Mouse (Mus musculus) neural tube, embryonic 15.5 days (tissue): Measurements from ENCODE around the gene Mgat3. TPM values are rescaled to one million over a fixed set of nuclear protein-coding genes. Genes with fewer than 3 reads are reported as not detected.

ENCODE experiments used
- ATAC-seq: fragments of 200-750 bp; cut with Nextera tagmentation; 2 replicates; pipeline ENCODE4 v1.8.0; 2017; ENCODE audit warnings: mild to moderate bottlenecking, moderate TSS enrichment, moderate library complexity; ENCODE audit not compliant: low FRiP score
- H3K27ac ChIP-seq: fragments of 300-500 bp; sonication (generic); replicated peaks from 2 replicates; pipeline ENCODE4 v1.5.1; 2015; ENCODE audit warnings: mild to moderate bottlenecking, inconsistent platforms
- H3K27me3 ChIP-seq: fragments of 300-500 bp; sonication (generic); replicated peaks from 2 replicates; pipeline ENCODE4 v1.6.1; 2015; ENCODE audit warnings: inconsistent platforms
- H3K36me3 ChIP-seq: fragments of 300-500 bp; sonication (generic); 2 replicates; pipeline ENCODE4 v1.6.1; 2015; ENCODE audit warnings: inconsistent platforms
- H3K4me1 ChIP-seq: fragments of 300-500 bp; sonication (generic); 2 replicates; pipeline ENCODE4 v1.6.1; 2015; ENCODE audit warnings: inconsistent platforms
- H3K4me2 ChIP-seq: fragments of 300-500 bp; sonication (generic); 2 replicates; pipeline ENCODE4 v1.6.1; 2015; ENCODE audit warnings: inconsistent platforms, mild to moderate bottlenecking, moderate library complexity
- H3K4me3 ChIP-seq: fragments of 300-500 bp; sonication (generic); replicated peaks from 2 replicates; pipeline ENCODE4 v1.5.1; 2015; ENCODE audit warnings: mild to moderate bottlenecking, inconsistent platforms
- H3K9ac ChIP-seq: fragments of 300-500 bp; sonication (generic); replicated peaks from 2 replicates; pipeline ENCODE4 v1.6.1; 2015; ENCODE audit warnings: mild to moderate bottlenecking, inconsistent platforms
- H3K9me3 ChIP-seq: fragments of 300-500 bp; sonication (generic); replicated peaks from 2 replicates; pipeline ENCODE4 v1.6.1; 2016; ENCODE audit warnings: inconsistent platforms
- WGBS: fragments of 180-500 bp; shearing (Covaris S2); methylation state at CpG from one replicate; pipeline ENCODE4 v1.1.7; 2015; ENCODE audit warnings: mixed read lengths; 5-methylcytosine and 5-hydroxymethylcytosine counted together
- polyA plus RNA-seq: library from polyadenylated mRNA; unstranded; fragments of >200 nt; fragmentation: Nextera tagmentation; extraction: Ambion mirVana; gene quantifications from 2 replicates; pipeline ENCODE4 v1.2.1, GENCODE M21; 2015

The Mgat3 gene
- polyA plus RNA-seq, 1 experiment from 2014 or later, result 17.5 TPM

DNA sequence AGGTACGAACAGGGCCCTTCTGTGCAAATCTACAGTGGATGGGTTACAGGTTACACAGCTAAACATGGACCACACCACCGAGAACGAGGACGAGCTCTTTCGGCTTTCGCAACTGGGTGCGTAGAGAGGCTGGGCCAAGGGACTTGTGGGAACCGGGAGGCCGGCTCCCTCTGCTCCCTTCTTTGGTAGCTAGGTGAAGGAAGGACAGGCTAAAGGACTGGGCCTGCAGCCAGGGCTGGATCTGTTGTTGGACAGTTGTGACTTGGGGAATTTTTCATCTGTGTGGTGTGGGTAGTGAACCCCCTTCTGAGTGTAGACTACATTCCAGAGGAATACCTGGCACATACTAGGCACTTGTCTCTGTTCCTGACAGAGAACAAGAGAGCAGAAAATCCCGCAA is 20.9 kb upstream of the Mgat3 start:
- peaks cover 60% of the 10 kb centered on the region for H3K36me3 ChIP-seq
- no peak for ATAC-seq
- no peaks in the 10 kb centered on the region for H3K27me3 ChIP-seq
- H3K4me3 ChIP-seq, result no peak overlapping the region
- H3K9me3 ChIP-seq, result no peaks in the 10 kb centered on the region
- 0 out of 2 replicates have a peak, but pooled peaks cover under 1% of the 10 kb centered on the region for H3K4me1 ChIP-seq
- H3K4me2 ChIP-seq, result no peak overlapping the region
- WGBS, result 94% methylated on average over 10 of the region's 10 CpGs
- no peak overlapping the region for H3K27ac ChIP-seq
- H3K9ac ChIP-seq, result no peak overlapping the region

DNA sequence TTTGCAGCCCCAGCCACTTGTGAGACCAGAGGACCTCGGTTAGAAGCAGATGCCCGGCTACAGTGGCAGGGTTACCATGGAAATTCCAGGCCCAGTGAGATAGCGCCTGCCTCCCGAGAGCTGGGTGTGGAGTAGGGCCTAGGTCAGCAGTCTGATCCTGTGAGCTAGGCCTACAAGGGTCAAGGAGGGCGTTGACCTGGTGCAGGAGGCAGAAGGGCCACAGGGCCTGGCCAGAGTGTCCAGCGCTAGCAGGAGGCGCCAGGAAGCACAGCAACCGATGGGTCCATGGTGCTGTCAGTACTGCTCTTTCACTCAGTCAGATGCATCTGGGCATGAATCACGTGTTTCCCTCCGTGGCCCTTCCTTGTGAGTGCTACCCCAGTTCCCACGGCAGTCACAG is 19.8 kb upstream of the Mgat3 start:
- H3K9ac ChIP-seq, result no peak overlapping the region
- no peaks in the 10 kb centered on the region for H3K27me3 ChIP-seq
- no peak overlapping the region for H3K27ac ChIP-seq
- H3K4me2 ChIP-seq, result no peak overlapping the region
- no peak overlapping the region for H3K4me3 ChIP-seq
- no peak for ATAC-seq
- H3K9me3 ChIP-seq, result no peaks in the 10 kb centered on the region
- WGBS, result 81% methylated on average over 11 of the region's 11 CpGs
- no peaks in the 10 kb centered on the region for H3K4me1 ChIP-seq
- peaks cover 70% of the 10 kb centered on the region for H3K36me3 ChIP-seq

DNA sequence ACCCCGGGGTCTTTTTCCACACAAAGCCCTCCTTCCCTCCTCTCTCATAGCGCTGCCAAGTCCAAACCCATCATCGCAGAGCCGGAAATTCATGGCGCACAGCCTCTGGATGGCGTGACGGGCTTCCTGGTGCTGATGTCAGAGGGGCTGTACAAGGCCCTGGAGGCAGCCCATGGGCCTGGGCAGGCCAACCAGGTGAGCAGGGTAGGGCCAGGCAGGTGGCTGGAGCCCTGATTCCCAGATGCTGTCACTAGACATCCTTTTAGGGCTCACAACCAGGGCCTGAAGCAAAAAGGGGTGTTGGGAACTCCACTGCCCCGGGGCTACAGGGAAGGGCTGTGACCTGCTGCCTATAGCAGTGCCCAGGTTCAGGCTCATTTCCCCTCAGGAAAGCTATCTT is 17.8 kb upstream of the Mgat3 start:
- Histone ChIP-seq H3K9me3 (no peaks in the 10 kb centered on the region), H3K4me2 (no peak overlapping the region), H3K27me3 (no peaks in the 10 kb centered on the region), H3K27ac (no peak overlapping the region), H3K9ac (no peak overlapping the region), H3K4me1 (no peaks in the 10 kb centered on the region), H3K36me3 (peaks cover 72% of the 10 kb centered on the region), H3K4me3 (no peak overlapping the region)
- ATAC-seq, result no peak
- 93% methylated on average over 8 of the region's 8 CpGs for WGBS

DNA sequence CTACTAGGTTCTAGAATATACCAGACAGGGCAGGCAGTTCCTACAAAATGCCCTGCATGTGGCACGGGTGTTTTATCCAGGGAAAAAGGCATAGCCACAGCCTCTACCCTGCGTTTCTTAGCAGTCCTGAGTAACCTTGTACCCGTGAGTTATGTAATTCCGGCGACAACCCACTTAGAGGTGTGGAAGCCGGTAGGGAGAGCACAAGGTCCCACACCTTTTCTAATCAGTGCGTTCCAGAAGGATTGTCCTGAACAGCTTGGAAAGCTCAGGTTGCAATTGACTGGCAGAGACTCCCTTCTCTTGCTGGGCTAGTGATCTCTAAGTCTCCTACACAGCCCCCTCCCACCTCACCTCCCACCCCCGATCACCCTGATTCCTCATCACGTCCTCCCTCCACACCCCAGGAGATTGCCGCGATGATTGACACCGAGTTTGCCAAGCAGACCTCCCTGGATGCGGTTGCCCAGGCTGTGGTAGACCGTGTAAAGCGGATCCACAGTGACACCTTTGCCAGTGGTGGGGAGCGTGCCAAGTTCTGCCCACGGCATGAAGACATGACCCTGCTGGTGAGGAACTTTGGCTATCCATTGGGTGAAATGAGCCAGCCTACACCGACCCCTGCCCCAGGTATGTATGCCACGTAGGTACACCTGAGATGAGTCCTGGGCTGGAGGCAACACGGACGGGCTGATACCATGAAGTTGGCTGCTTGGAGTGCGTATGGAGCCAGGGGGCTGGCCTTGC is 16.2 kb upstream of the Mgat3 start:
- Histone ChIP-seq H3K4me3 (no peak overlapping the region), H3K9ac (no peak overlapping the region), H3K4me2 (no peak overlapping the region), H3K36me3 (peaks cover 81% of the 10 kb centered on the region), H3K27me3 (no peaks in the 10 kb centered on the region), H3K4me1 (no peaks in the 10 kb centered on the region), H3K27ac (no peak overlapping the region), H3K9me3 (no peaks in the 10 kb centered on the region)
- ATAC-seq, result no peak
- 95% methylated on average over 22 of the region's 22 CpGs for WGBS

DNA sequence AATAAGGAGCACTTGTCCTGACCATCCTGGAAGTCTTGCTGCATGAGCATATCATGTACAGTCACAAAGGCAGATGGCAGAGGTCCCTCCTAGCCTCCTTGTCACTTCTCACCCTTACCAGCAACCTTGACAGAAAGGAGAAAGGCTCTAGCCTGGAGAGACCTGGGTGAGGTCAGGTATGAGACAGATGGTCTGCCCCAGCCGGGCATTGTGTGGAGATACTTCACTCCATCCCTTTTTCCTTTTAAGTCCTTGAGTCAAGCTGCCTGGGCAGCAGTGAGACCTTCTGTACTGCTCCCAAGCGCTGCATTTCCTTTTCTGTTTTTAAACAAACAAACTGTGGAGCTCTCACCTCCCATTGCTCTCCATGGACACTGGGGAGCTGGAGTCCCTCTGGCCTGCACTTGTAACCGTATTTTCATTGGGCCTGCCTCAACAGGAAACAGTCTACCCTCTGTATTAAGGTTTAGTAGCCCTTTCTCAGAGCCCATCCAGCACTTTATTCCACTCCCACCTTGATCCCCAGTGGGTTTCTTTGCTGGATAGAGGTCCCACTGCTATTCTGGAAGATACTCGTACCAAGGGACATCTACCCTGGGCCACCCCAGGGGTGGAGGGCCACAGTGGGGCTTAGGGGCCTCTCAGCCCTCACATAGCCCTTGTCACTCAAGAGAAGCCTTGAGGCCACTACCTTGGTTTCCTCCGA is 15.4 kb upstream of the Mgat3 start:
- 83% methylated on average over 5 of the region's 5 CpGs for WGBS
- no peak overlapping the region for H3K4me2 ChIP-seq
- H3K27ac ChIP-seq, result no peak overlapping the region
- ATAC-seq, result no peak
- peaks cover 85% of the 10 kb centered on the region for H3K36me3 ChIP-seq
- H3K4me3 ChIP-seq, result no peak overlapping the region
- H3K4me1 ChIP-seq, result no peaks in the 10 kb centered on the region
- no peak overlapping the region for H3K9ac ChIP-seq
- H3K27me3 ChIP-seq, result no peaks in the 10 kb centered on the region
- H3K9me3 ChIP-seq, result no peaks in the 10 kb centered on the region

DNA sequence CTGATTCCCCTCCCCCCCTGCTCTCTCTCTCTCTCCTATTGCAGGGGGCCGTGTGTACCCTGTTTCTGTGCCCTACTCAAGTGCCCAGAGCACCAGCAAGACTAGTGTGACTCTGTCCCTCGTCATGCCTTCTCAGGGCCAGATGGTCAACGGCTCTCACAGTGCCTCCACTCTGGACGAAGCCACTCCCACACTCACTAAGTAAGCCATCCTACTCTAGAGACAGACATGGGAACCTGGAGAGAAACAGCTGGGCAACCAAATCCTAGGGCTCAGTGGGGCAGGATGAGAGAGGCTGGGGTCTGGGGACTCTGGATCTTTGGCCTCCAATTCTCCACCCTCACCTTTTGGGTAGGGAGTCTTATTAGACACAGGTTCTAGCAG is 14.8 kb upstream of the Mgat3 start:
- H3K4me2 ChIP-seq, result no peak overlapping the region
- no peaks in the 10 kb centered on the region for H3K27me3 ChIP-seq
- no peak overlapping the region for H3K9ac ChIP-seq
- peaks cover 81% of the 10 kb centered on the region for H3K36me3 ChIP-seq
- 0 out of 2 replicates have a peak overlapping the region, but pooled peaks have one; percentile 13 for H3K27ac ChIP-seq
- no peaks in the 10 kb centered on the region for H3K9me3 ChIP-seq
- H3K4me3 ChIP-seq, result no peak overlapping the region
- no peaks in the 10 kb centered on the region for H3K4me1 ChIP-seq
- WGBS, result 71% methylated on average over 4 of the region's 4 CpGs
- no peak for ATAC-seq

DNA sequence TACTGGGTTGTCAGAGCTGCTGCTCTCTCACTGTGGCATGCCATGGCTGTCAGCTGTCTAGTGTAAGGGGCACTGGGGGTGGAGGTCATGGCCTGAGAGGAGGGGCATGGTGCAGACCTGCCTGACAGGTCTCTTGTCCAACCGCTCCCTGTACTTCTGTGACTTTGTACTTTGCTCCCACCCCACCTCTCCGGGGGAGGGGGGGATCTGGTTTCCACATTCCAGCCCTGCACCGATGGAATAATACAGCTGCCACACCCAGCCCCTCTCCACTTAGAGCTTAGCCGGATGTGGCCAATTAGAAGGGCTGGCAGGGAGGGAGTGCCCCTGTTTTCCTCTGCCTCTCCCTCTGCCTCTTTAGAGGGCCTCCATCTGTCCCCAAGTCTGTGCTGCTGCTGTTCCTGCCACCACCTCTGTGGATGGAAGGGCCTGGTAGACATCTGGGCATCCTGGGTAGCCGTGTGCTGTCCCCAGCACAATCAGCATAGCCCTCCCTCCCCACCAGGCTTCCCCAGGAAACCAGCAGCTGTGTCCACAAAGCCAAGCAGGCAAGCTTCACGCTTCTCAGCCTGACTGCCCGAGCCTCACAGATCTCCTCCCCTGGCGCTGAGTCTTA is 14.1 kb upstream of the Mgat3 start:
- 0 out of 2 replicates have a peak overlapping the region, but pooled peaks have one; percentile 23 for H3K27ac ChIP-seq
- peaks cover 74% of the 10 kb centered on the region for H3K36me3 ChIP-seq
- H3K9ac ChIP-seq, result no peak overlapping the region
- no peaks in the 10 kb centered on the region for H3K27me3 ChIP-seq
- H3K4me3 ChIP-seq, result no peak overlapping the region
- no peak overlapping the region for H3K4me2 ChIP-seq
- no peaks in the 10 kb centered on the region for H3K4me1 ChIP-seq
- WGBS, result 58% methylated on average over 8 of the region's 8 CpGs
- H3K9me3 ChIP-seq, result no peaks in the 10 kb centered on the region
- no peak for ATAC-seq

DNA sequence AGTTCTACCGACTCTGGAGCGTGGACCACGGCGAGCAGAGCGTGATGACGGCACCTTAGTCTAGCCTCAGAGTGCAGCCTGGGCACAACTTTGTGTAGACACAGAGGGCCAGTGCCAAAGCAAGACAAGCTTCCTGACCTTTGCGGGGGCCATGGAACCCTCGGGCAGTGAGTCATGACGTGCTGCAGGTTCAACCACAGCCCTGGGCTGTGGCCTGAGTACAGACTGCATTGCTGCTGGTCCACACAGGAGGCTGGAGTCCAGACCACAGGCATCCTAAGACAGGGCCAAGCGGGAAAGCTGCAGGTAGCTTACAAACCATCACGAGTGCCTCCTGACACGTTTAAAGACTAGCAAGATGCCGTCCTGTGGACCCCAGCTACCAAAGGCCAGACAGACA is 13.3 kb upstream of the Mgat3 start:
- no peak for ATAC-seq
- 94% methylated on average over 13 of the region's 13 CpGs for WGBS
- 0 out of 2 replicates have a peak overlapping the region, but pooled peaks have one; percentile 23 for H3K27ac ChIP-seq

DNA sequence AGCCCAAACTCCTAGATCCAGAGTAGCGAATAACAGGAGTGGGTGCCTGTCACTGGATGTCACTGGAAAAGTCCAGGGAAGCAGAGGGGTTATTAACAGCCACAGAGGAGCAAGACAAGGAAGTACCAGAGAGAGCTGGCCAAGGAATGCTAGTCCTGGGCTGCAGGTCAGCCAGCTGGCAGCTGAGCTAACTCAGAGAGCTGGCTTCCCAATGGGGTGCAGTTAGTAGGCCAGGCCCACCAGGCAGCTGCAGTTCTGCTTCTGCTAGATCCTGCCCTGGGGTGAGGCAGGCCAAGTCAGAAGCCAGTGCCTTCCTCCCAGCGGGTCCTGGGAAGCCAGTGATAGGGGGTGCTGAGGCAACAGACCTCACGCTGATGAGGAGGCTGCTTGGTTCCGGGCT is 12.8 kb upstream of the Mgat3 start:
- no peak for ATAC-seq
- Histone ChIP-seq H3K4me2 (no peak overlapping the region), H3K36me3 (peaks cover 62% of the 10 kb centered on the region), H3K9me3 (no peaks in the 10 kb centered on the region), H3K9ac (no peak overlapping the region), H3K4me1 (no peaks in the 10 kb centered on the region), H3K27me3 (no peaks in the 10 kb centered on the region), H3K27ac (no peak overlapping the region), H3K4me3 (no peak overlapping the region)
- 92% methylated on average over 4 of the region's 4 CpGs for WGBS

More for the DNA sequence above, 13.3 kb upstream of the Mgat3 start:
- Histone ChIP-seq H3K36me3 (peaks cover 66% of the 10 kb centered on the region), H3K9me3 (no peaks in the 10 kb centered on the region), H3K4me3 (no peak overlapping the region), H3K4me1 (no peaks in the 10 kb centered on the region), H3K9ac (no peak overlapping the region), H3K4me2 (no peak overlapping the region), H3K27me3 (no peaks in the 10 kb centered on the region)

DNA sequence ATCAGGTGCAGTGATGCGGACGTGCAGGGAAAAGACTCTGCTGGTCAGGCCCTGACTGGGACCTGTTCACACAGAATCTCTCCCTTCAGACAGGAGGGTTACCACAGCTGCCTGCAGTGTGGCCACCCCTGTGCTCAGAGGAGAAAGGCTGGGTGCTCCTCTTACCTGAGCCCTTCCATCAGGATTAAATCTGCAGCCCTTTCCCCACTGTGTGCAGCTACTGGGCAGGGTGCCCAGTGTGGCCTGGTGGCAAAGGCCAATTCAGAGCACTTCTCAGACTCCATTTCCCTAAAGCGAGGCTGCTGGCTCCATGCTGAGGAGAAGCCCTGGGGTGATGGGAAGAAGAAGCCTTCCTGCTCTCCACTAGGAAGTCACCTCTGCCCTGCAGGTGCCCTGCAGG is 12.3 kb upstream of the Mgat3 start:
- Histone ChIP-seq H3K9me3 (no peaks in the 10 kb centered on the region), H3K9ac (no peak overlapping the region), H3K27ac (no peak overlapping the region), H3K36me3 (peaks cover 58% of the 10 kb centered on the region), H3K4me2 (no peak overlapping the region), H3K4me3 (no peak overlapping the region), H3K27me3 (no peaks in the 10 kb centered on the region), H3K4me1 (no peaks in the 10 kb centered on the region)
- ATAC-seq, result no peak
- WGBS, result 98% methylated on average over 3 of the region's 3 CpGs

DNA sequence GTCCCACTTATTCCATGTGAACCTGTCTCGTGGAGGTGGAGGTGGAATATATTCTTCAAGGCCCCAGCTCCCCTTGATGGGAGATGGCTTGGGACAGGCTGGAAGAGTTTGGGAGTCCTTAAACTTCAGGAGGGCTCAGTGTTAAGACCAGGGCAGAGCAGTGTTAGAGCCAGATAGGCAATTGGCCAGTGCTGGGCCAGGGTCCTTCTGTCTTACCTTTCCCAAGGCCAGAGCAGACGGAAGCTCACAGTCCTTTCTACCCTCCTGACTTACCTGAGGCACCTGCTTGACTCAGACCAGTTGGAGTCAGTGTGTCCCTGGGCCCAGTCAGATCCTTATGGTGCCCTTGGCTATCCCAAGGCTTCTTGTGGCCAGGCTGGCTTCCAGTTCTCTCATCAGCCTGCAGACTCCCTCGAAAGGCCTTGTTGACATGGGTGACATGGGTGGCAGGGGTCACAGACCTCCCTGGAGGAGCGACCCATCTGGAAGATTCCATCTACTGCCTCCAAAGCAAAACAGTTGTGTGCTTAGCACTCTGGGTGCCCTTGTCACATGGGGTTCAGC is 11.0 kb upstream of the Mgat3 start:
- Histone ChIP-seq H3K4me1 (no peaks in the 10 kb centered on the region), H3K27ac (no peak overlapping the region), H3K4me3 (no peak overlapping the region), H3K27me3 (no peaks in the 10 kb centered on the region), H3K36me3 (peaks cover 55% of the 10 kb centered on the region), H3K9me3 (no peaks in the 10 kb centered on the region), H3K9ac (no peak overlapping the region), H3K4me2 (no peak overlapping the region)
- ATAC-seq, result no peak
- WGBS, result 96% methylated on average over 4 of the region's 4 CpGs
